Mouse (Mus musculus): ENCODE measurements around the gene Rapgef2. TPM values are rescaled to one million over a fixed set of nuclear protein-coding genes. Genes with fewer than 3 reads are reported as not detected.
A peak's percentile ranks its signal among the peaks of the same experiment; 100 is the strongest.

Gene Rapgef2
- total RNA-seq, 4 experiments from 2014 or later = 28.3 to 34.8 (median 32.0) TPM

DNA sequence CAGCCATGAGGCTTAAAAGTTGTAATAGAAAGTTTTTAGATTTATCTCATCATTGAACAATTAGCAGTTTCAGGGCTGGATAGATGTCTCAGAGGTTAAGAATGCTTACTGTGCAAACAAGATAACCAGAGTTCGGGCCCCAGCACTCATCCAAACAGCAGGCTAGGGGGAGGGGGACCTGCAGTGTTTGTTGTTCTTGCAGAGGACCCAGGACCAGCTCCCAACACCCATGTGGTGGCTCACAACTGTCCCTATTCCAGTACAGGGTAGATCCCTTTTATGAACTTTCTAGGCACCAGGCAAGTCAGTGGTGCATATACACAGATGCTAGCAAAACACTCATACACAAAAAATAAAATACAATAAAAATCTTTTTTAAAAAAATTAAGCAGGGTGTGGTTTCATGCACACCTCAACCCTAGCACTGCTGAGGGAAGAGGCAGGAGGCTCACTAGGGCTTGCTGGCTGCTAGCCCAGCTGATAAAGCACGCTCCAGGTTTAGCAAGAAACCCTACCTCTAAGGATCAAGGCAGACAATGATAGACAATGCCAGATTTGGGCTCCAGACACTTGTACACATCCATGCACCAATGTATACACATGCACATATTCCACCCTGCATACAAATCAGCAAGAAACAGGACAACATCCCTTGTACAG lies 118.0 kb downstream of the Rapgef2 start:
- no peak for DNase-seq (ENCODE audit: low spot score)

GRCm38 (mm10) chr3:79167586-79167985 lies 118.7 kb downstream of the Rapgef2 start:
- DNase-seq (ENCODE audit: low spot score) = no peak

DNA sequence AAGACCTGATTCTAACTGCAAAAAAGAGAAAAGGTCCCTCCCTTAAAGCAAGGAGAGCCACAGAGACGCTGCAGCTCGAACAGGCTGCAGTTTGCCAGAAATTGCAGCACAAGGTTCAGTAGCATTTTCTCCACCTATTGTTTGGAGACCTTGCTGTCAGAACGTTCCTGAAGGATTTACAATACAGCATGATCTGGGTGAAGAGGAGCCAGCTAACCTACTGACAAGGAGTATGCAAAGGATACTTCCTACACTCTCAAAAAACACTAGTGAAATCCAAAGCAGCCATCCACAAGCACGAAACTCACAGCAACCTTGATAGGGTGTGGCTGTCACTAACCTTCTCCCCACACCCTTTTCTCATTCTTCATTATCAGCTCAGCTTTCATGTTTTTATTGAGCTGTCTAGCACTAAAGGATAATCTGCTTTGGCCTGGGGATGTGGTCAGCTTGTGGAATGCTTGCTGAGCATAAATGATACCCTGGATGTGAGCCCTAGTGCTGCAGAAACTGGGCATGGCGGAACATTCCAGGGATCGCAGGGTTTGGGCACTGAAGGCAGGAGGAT lies 124.4 kb downstream of the Rapgef2 start:
- no peak for DNase-seq (ENCODE audit: low spot score)

DNA sequence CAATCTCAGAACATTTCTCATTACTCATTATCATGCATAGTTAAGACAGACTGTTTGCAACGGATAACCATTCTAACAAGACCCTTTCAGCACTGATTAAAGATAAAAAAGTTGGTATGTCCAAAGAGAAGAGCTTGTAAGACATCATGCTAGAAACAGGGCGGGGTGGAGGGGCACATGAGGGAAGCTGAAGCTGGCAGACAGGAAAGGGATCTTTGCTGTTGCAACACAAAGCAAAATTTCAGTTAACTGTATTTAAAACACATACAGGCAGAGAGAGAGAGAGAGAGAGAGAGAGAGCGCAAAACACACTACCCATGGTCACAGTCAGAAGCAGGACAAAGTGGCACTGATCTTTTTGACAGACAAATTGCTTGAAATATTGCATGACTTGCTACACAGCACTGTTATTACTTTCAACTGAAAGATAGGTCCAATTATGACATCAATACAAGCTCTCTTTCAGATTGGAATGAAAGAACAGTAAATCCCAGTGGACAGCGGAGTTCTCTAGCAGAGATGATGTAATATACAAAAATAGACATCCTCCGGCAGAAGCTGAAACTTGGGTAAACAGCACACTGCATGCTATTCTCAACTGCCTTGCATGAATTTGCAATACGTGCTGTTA lies 125.1 kb downstream of the Rapgef2 start:
- DNase-seq (ENCODE audit: low spot score) = peak; percentile 84

GRCm38 (mm10) chr3:79158254-79158653 lies 128.1 kb downstream of the Rapgef2 start:
- DNase-seq (ENCODE audit: low spot score) = no peak

DNA sequence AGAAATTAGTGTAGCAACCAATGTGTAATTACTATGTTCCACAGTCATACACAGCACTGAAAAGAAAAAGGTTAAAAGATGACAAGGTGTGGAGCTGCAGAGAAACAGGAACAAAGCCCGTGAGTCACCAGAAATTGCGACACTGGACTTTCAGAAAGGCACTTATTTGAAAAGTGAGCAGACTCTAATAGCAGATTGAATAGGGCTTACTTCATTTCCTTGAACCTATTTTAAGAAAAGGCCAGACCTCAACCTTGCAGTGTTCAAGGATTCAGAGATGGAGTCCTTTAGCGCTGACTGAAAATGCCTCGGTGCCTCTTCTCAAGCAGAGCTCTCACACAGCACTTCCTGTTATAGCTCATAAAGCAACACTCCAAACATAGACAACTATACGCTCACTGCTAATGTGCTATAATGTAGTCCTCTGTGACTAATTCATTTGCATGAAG lies 133.3 kb downstream of the Rapgef2 start:
- peak; percentile 55 for DNase-seq (ENCODE audit: low spot score)

GRCm38 (mm10) chr3:79145407-79146055 lies 140.8 kb downstream of the Rapgef2 start:
- no peak for DNase-seq (ENCODE audit: low spot score)

DNA sequence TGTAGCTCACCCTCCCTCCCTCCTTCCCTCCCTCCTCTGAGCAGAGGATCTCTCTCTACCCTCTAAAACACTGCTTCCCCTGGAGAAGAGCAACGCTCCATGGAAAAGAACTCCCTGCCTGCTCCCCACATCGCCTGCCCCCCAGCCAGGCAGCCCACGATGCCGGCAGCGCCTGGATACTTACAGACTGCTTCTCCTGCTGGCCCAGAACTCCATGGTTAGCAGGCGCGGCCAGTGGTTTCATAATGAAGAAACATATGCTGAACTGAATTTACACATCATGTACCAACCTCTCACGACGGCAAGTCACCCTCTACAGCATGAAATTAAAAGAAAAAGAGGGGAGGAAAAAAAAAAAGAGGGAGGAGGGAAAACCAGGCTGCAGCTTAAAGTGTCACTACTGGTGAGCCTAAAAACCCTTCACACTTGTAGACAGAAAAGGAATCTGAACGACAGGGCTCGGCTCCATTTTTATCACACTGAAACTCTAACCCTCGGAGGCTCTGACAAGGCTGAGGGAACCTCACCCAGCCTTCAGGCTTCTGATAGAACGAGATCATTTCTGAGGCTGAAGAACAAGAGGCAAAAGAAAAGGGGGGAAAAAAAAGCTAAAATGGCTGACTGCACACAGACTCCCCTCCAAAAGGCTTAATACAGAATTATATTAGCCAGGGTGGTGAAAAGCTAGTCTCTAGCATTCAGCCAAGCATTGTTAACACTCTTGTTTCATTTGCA lies 141.5 kb downstream of the Rapgef2 start:
- DNase-seq (ENCODE audit: low spot score) = no peak

GRCm38 (mm10) chr3:79144085-79144484 lies 142.2 kb downstream of the Rapgef2 start:
- no peak for DNase-seq (ENCODE audit: low spot score)

GRCm38 (mm10) chr3:79139245-79139644 lies 147.1 kb downstream of the Rapgef2 start:
- peak; percentile 75 for DNase-seq (ENCODE audit: low spot score)

GRCm38 (mm10) chr3:79138601-79139000 lies 147.7 kb downstream of the Rapgef2 start:
- DNase-seq (ENCODE audit: low spot score) = no peak

- no peak for DNase-seq (ENCODE audit: low spot score)
Observed at GRCm38 (mm10) chr3:79130991-79131390, 155.3 kb downstream of the Rapgef2 start.

DNA sequence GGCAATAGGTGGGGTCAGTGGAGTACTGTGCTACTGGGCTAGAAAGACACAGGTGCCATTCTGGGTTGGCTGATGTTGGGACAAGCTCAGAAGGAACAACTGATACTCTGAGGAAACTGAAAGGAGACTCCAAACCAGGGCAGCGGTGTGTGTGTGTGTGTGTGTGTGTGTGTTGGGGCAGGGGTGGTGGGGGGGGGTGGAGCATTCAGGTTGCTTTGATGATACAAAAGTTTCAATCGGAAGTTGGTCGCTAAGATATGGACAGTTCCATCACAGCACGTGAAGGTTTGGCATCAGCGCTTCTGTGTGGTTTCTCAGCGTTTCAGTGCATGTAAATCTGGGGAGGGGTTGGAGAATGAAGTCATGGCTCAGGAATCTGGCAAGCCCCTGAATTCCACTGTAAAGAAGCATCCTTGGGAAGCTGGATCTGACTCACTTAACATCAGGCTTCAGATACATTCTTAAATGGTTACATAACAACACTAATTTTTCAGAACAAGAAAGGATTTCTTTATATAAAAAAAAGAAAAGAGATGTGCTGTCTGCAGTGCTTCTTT lies 157.2 kb downstream of the Rapgef2 start:
- no peak for DNase-seq (ENCODE audit: low spot score)

DNA sequence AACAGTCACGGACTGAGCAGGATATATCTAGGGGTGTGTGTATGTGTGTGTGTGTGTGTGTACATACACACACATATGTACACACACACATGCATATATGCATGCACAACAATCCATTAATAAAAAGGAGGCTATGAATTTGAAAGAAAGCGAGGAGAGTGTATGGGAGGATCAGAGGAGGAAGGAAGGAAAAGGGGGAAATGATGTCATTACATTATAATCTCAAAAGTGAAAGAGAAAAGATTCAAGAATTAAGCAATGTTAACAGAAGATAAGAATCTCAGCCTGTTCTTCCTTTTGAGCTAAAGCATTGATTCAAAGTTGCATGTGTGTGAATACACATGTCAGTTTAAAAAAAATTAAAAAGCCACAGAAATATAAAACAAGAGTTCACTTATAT lies 158.5 kb downstream of the Rapgef2 start:
- no peak for DNase-seq (ENCODE audit: low spot score)

DNA sequence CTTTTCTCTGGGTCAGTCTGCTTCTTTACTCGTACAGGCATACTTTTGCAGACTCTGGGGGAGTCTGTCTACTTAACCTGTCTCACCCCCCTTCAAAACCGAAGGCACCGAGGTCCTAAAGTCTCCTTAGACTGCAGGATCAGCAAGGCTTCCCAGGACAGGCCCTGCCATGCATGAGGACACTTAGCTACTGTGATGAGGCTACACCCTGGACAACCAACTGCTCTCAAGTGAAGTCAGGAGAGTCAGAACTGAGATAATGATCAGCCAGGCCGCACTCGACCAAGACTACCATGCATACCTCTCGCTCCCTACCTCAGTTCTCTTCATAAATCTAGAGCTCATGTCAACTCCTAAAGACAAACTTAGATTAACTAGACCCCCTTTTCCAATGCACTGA lies 159.5 kb downstream of the Rapgef2 start:
- DNase-seq (ENCODE audit: low spot score) = no peak

DNA sequence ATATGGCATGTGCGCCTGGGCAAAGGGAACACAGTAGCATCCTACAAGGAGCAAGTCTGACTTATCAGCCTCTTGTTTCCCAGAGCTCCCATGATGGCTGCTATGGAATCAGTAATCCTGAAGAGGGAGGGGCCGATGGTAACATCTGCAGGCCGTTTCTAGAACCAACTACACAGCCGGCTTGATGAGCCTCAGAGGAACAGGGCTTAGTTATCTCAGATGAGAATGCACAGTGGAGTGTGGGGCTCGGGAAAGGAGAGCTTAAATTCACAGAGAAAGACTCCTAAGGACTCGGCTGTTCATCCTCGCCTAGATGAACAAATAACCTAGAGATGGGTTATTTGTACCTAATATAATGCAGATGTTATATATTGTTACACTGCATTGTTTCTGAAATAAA lies 164.9 kb downstream of the Rapgef2 start:
- DNase-seq (ENCODE audit: low spot score) = no peak

- DNase-seq (ENCODE audit: low spot score) = no peak
Observed at GRCm38 (mm10) chr3:79119983-79120382, 166.3 kb downstream of the Rapgef2 start.

DNA sequence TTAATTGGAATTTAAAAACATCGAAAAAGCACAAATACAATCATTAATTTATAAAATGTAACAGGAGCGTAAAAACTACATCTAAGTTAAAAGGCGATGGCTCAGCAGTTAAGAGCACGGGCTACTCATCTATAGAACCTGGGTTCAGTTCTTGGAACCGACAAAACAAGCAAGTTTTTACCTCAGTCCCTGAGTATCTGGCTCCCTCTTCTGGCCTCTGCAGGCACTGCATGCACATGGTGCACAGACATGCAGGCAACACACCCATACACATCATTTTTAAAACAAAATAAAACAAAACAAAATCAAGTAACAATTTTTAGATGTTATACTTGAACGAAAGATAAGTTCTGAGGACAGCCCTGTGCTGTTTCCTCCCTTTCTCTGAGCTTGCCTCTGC lies 176.2 kb downstream of the Rapgef2 start:
- no peak for DNase-seq (ENCODE audit: low spot score)

GRCm38 (mm10) chr3:79108246-79108645 lies 178.1 kb downstream of the Rapgef2 start:
- DNase-seq (ENCODE audit: low spot score) = no peak

- no peak for DNase-seq (ENCODE audit: low spot score)
Observed at GRCm38 (mm10) chr3:79106360-79106759, 180.0 kb downstream of the Rapgef2 start.

GRCm38 (mm10) chr3:79103604-79104003 lies 182.7 kb downstream of the Rapgef2 start:
- no peak for DNase-seq (ENCODE audit: low spot score)

DNA sequence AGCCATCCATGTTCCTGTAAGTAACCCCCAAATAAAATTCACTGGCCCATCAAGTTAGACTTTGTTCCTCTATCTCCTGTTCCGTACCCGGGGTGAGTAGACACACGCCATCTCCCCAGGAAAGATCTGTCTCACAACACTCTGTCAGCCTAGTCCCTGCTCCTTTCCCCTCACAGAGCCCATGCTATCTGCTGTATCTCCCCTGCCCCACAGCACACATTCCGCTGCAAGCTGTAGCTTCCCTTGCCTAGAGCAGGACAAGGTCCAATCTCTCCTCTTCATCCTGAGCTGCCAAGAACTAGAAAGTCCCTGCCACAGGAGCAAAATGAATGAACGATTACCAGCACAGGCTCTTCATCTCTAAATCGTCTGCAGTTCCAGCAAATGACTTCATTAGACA lies 184.6 kb downstream of the Rapgef2 start:
- no peak for DNase-seq (ENCODE audit: low spot score)

Data from heart, adult 8-10 months (tissue).